Mouse (Mus musculus) kidney, embryonic 15.5 days (tissue): ENCODE data around the gene Atxn2. TPM values are rescaled to one million over a fixed set of nuclear protein-coding genes. Genes with fewer than 3 reads are reported as not detected.
"Not testable (repeated sequence)": the region's sequence is repeated elsewhere in the genome, so short reads cannot be mapped to it uniquely, and the experiment has no call there.

Experiments
- ATAC-seq: fragments of 200-750 bp; cut with Nextera tagmentation; replicated peaks from 2 replicates; pipeline ENCODE4 v1.8.0; 2017; ENCODE audit warnings: moderate TSS enrichment; ENCODE audit not compliant: low FRiP score
- H3K27ac ChIP-seq: fragments of 300-500 bp; sonication (generic); 2 replicates; pipeline ENCODE4 v1.5.1; 2015; ENCODE audit warnings: mild to moderate bottlenecking, inconsistent platforms
- H3K27me3 ChIP-seq: fragments of 300-500 bp; sonication (generic); 2 replicates; pipeline ENCODE4 v1.6.1; 2015; ENCODE audit warnings: inconsistent platforms
- H3K36me3 ChIP-seq: fragments of 300-500 bp; sonication (generic); 2 replicates; pipeline ENCODE4 v1.6.1; 2015; ENCODE audit warnings: inconsistent platforms
- H3K4me1 ChIP-seq: fragments of 300-500 bp; sonication (generic); 2 replicates; pipeline ENCODE4 v1.6.1; 2015; ENCODE audit warnings: inconsistent platforms
- H3K4me2 ChIP-seq: fragments of 300-500 bp; sonication (generic); 2 replicates; pipeline ENCODE4 v1.6.1; 2015; ENCODE audit warnings: moderate library complexity, mild to moderate bottlenecking, inconsistent platforms
- H3K4me3 ChIP-seq: fragments of 300-500 bp; sonication (generic); replicated peaks from 2 replicates; pipeline ENCODE4 v1.5.1; 2015; ENCODE audit warnings: mild to moderate bottlenecking, inconsistent platforms
- H3K9ac ChIP-seq: fragments of 300-500 bp; sonication (generic); 2 replicates; pipeline ENCODE4 v1.6.1; 2015; ENCODE audit warnings: mild to moderate bottlenecking, inconsistent platforms
- H3K9me3 ChIP-seq: fragments of 300-500 bp; sonication (generic); replicated peaks from 2 replicates; pipeline ENCODE4 v1.6.1; 2016; ENCODE audit warnings: inconsistent platforms
- WGBS: fragments of 180-500 bp; shearing (Covaris S2); methylation state at CpG from one replicate; pipeline ENCODE4 v1.1.7; 2015; ENCODE audit warnings: mixed read lengths; 5-methylcytosine and 5-hydroxymethylcytosine counted together
- polyA plus RNA-seq: library from polyadenylated mRNA; unstranded; fragments of >200 nt; fragmentation: Nextera tagmentation; extraction: Ambion mirVana; gene quantifications from 2 replicates; pipeline ENCODE4 v1.2.1, GENCODE M21; 2015

The Atxn2 gene
- polyA plus RNA-seq, 1 experiment from 2014 or later: 50.1 TPM

DNA sequence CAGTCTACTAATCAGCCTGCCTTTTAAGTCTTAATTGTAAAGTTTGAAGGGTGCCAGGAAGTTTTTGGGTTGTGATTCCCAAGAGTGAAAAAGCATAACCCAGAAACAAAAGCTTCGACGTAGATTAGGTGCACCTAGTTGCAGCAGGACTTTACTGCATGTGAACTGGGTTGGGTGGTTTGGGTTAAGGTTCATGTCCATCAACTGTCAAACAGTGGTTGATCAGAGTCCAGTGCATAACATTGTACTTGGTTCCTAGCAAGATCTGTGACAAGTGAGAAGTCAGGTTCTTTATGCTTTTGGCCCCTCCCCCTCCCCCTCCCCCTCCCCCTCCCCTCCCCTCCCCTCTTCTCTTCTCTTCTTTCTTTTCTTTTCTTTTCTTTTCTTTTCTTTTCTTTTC, 31.8 kb downstream of the Atxn2 start:
- Histone ChIP-seq H3K9ac (no peak overlapping the region), H3K4me2 (no peak overlapping the region)
- 84% methylated on average over 2 of the region's 2 CpGs for WGBS

DNA sequence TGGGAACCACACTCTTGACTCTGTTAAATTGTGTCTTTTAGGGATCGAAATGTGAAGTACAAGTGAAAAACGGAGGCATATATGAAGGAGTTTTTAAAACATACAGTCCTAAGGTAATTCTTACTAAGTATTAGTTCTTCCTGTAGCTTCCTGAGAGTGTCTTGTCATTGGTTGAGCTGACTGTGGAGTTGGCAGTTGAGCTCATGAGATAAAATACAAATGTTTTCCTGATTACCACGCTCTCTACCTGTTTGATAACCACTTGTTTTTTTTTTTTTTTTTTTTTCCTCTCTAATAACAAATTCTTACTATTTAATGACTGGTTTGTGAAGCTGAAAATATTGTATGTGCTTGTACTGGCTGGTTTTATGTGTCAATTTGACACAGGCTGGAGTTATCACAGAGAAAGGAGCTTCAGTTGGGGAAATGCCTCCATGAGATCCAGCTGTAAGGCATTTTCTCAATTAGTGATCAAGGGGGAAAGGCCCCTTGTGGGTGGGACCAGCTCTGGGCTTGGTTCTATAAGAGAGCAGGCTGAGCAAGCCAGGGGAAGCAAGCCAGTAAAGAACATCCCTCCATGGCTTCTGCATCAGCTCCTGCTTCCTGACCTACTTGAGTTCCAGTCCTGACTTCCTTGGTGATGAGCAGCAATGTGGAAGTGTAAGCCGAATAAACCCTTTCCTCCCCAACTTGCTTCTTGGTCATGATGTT, 36.9 kb downstream of the Atxn2 start:
- H3K36me3 ChIP-seq: peaks cover 61% of the 10 kb centered on the region

More for the DNA sequence above, 31.8 kb downstream of the Atxn2 start:
- H3K9me3 ChIP-seq: no peaks in the 10 kb centered on the region
- peaks cover 17% of the 10 kb centered on the region for H3K36me3 ChIP-seq
- no peak overlapping the region for H3K27ac ChIP-seq
- ATAC-seq: no peak
- no peaks in the 10 kb centered on the region for H3K27me3 ChIP-seq
- no peak overlapping the region for H3K4me3 ChIP-seq
- H3K4me1 ChIP-seq: peaks cover 3% of the 10 kb centered on the region; the same call in 1 of the 2 replicates

DNA sequence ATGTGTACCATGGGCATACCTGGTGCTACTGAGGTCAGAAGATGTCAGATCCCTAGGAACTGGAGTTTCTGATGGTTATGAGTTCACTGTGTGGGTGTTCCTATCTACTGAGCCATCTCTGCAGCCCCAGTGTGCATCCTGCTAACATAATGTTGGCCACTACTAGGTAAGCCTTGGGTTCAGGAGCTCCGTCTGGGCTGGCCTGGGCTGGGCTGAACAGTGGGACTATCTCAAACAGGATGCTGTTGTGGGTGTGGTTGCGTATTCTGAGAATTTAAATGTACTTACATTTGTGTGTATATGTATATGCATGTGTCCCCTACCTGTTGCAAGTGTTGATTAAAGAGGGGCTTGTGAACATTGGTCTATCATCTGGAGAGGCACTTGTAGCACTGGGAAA, 38.5 kb downstream of the Atxn2 start:
- WGBS: 91% methylated on average over 2 of the region's 2 CpGs
- Histone ChIP-seq H3K4me3 (no peak overlapping the region), H3K4me2 (no peak overlapping the region), H3K9ac (no peak overlapping the region), H3K27me3 (no peaks in the 10 kb centered on the region), H3K36me3 (peaks cover 75% of the 10 kb centered on the region), H3K27ac (no peak overlapping the region), H3K4me1 (no peaks in the 10 kb centered on the region), H3K9me3 (no peaks in the 10 kb centered on the region)
- no peak for ATAC-seq

More for the DNA sequence above, 36.9 kb downstream of the Atxn2 start:
- not testable (repeated sequence) for H3K27me3 ChIP-seq, H3K4me2 ChIP-seq, H3K9ac ChIP-seq, H3K4me1 ChIP-seq, H3K9me3 ChIP-seq, ATAC-seq, H3K4me3 ChIP-seq, H3K27ac ChIP-seq
- 95% methylated on average over 4 of the region's 4 CpGs for WGBS

DNA sequence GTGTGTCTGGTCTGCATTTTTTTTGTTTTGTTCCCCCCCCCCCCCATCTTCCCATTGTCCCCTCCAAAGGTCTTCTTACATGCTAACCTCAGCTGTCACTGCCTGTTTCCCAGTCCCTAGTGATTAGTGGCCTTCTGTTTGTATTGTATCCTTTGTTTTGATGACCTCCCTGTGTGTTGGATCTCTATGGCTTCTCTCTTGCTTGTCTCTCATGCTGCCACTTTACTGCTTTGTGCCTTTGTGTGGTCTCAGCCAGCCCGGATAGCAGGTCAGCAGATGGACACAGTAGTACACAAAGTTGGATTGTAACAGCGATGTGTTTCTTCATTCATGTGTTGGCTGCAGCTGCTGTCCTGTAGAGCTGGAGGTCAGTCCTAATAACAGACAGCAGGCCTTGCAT, 46.8 kb downstream of the Atxn2 start:
- H3K4me2 ChIP-seq: no peak overlapping the region
- H3K36me3 ChIP-seq: peaks cover 77% of the 10 kb centered on the region
- no peak overlapping the region for H3K9ac ChIP-seq
- WGBS: 66% methylated on average over 2 of the region's 2 CpGs
- H3K4me3 ChIP-seq: no peak overlapping the region
- no peaks in the 10 kb centered on the region for H3K27me3 ChIP-seq
- no peak for ATAC-seq
- H3K9me3 ChIP-seq: no peaks in the 10 kb centered on the region
- no peaks in the 10 kb centered on the region for H3K4me1 ChIP-seq
- no peak overlapping the region for H3K27ac ChIP-seq

DNA sequence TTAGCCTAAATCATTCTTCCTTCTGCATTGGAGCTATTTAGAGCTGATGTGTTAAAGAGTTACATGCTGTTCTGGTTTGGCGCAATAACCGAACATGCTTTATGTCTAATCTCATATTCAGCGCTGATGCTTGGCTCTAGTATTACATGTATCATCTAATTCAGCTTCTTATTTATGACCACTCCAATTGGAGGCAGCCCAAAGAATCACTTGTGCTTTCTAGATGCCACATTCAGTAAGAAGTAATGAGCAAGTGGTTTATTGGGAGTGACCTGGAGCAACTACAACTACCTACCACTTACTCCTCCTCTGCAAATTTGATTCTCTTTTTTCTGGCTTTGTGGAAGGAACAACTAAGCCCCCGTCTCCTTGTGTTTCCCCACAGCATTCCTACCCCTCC, 47.2 kb downstream of the Atxn2 start:
- H3K36me3 ChIP-seq: peaks cover 77% of the 10 kb centered on the region
- no peak overlapping the region for H3K9ac ChIP-seq
- H3K4me1 ChIP-seq: no peaks in the 10 kb centered on the region
- no peak overlapping the region for H3K4me2 ChIP-seq
- ATAC-seq: no peak
- H3K4me3 ChIP-seq: no peak overlapping the region
- WGBS: 89% methylated on average over 4 of the region's 4 CpGs
- no peaks in the 10 kb centered on the region for H3K9me3 ChIP-seq
- no peaks in the 10 kb centered on the region for H3K27me3 ChIP-seq
- no peak overlapping the region for H3K27ac ChIP-seq

DNA sequence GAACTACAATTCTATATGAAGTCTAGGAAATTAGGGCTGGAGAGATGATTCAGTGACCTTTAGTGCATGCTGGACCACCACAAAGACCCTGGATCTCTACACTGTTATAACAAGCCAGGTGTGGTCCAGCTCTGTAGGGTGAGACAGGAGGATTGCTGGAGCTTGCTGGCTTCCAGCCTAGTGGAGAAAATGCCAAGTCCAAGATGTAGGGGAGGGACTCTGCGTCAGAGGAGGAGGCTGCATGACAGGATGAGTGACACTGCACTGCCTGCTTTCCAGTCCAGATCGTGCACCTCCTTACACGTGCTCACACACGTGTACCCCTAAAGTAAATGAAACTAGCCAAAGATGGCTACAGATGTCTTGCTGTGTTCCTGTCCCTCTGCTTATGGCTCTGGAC, 48.8 kb downstream of the Atxn2 start:
- Histone ChIP-seq H3K9ac (no peak overlapping the region), H3K4me3 (no peak overlapping the region), H3K27ac (no peak overlapping the region), H3K36me3 (peaks cover 67% of the 10 kb centered on the region), H3K9me3 (no peaks in the 10 kb centered on the region), H3K27me3 (no peaks in the 10 kb centered on the region), H3K4me2 (no peak overlapping the region), H3K4me1 (no peaks in the 10 kb centered on the region)
- ATAC-seq: no peak
- whole genome bisulfite sequencing: 84% methylated on average over 4 of the region's 4 CpGs

DNA sequence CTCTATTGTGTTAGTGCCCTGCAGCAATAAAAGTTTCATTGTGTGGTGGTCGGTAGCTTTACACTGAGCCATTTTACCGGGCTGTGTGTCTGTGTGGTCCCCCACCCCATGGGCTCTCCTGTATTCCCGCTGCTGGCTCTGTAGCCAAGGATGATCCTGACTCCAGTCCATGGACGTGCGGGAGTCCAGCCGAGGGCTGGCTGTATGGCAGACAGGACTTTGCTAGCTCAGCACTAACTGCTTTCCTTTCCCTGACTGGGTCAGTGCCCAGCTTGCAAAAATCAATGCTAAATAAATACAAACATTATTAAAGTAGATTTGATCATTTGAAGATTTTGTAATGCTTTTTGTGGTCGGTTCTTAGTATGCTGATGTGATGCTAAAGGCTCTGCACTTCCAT, 50.3 kb downstream of the Atxn2 start:
- Histone ChIP-seq H3K9me3 (no peaks in the 10 kb centered on the region), H3K9ac (no peak overlapping the region), H3K27ac (no peak overlapping the region), H3K4me1 (no peaks in the 10 kb centered on the region), H3K4me2 (no peak overlapping the region), H3K36me3 (peaks cover 62% of the 10 kb centered on the region), H3K27me3 (no peaks in the 10 kb centered on the region), H3K4me3 (no peak overlapping the region)
- no peak for ATAC-seq
- WGBS: 76% methylated on average over 7 of the region's 7 CpGs

DNA sequence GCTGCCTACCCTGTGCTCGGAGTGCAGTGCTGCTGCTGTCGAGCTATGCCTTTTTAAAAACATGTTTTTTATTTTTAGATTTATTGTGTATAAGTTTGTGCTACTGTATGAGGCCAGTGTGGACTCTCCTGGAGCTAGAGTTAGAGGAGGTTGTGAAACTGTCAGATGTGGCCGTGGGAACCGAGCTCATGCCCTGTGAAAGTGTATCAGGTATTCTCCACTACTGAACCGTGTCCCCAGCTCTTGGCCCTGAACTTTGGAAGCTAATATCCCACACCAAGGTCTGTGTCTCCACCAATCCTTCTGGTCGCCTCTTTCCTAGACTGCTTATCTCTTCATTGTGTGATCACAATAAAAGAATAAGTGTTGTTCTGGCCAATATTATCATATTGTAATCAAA, 51.8 kb downstream of the Atxn2 start:
- no peak overlapping the region for H3K27ac ChIP-seq
- H3K4me2 ChIP-seq: no peak overlapping the region
- no peak overlapping the region for H3K4me3 ChIP-seq
- no peak for ATAC-seq
- no peaks in the 10 kb centered on the region for H3K9me3 ChIP-seq
- WGBS: 66% methylated on average over 6 of the region's 6 CpGs
- no peaks in the 10 kb centered on the region for H3K27me3 ChIP-seq
- H3K36me3 ChIP-seq: peaks cover 60% of the 10 kb centered on the region
- no peak overlapping the region for H3K9ac ChIP-seq
- H3K4me1 ChIP-seq: no peaks in the 10 kb centered on the region

DNA sequence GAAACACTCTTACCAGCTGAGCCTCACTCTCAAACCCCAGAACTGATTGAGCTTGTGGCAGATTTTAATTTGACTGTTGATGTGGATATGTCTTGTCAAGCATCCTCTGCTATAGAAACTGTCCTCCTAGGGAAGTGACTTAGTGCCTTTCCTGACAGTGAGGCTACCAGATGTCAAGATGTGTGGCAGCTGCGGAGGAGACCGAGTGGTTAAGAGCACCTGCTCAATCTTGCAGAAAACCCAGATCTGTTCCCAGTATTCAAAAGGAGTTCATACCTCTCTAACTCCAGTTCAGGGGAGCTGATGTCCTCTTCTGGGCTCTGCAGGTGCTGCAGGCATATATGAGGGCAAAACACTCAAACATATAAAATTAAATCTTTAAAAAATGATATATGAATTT, 53.9 kb downstream of the Atxn2 start:
- Histone ChIP-seq H3K4me1 (no peaks in the 10 kb centered on the region), H3K27me3 (no peaks in the 10 kb centered on the region), H3K9ac (no peak overlapping the region), H3K27ac (no peak overlapping the region), H3K36me3 (peaks cover 50% of the 10 kb centered on the region), H3K9me3 (no peaks in the 10 kb centered on the region), H3K4me2 (no peak overlapping the region), H3K4me3 (no peak overlapping the region)
- ATAC-seq: no peak
- WGBS: 75% methylated on average over 2 of the region's 2 CpGs

DNA sequence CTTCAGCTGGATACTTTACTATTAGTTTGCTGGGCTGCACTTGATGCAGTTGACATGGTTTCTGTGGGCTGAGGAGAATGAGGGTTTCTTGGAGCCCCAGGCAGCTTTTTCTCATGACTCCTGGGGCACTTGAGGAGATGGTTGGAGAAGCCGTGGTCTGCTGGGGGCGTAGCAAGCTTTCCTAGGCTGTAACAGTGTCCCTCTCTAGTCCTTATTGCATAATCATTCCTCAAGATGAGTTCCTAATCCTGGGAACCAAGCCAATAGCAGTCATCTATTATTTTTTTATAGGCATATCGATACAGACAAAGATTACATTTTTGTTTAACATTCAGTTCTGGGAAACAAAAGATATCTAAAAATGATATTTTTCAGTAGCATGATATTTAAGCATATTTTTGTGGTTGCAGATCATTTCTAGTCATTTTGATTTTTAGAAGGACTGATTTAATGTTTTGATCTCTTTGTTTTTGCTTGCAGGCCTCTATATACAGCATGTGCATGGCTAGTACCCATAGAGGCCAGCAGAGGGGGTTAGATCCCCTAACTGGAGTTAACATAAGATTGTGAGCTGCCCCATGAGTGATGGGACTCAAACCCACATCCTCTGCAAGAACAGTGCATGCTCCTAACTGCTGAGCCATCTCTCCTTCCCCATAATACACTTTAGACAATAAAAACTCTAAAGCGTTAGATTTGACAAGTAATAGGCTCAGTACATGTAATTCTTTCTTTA, 55.1 kb downstream of the Atxn2 start:
- Histone ChIP-seq H3K36me3 (peaks cover 50% of the 10 kb centered on the region), H3K27ac (no peak overlapping the region), H3K27me3 (no peaks in the 10 kb centered on the region), H3K9me3 (no peaks in the 10 kb centered on the region), H3K9ac (no peak overlapping the region), H3K4me3 (no peak overlapping the region), H3K4me2 (no peak overlapping the region), H3K4me1 (no peaks in the 10 kb centered on the region)
- ATAC-seq: no peak
- WGBS: 83% methylated on average over 4 of the region's 4 CpGs

DNA sequence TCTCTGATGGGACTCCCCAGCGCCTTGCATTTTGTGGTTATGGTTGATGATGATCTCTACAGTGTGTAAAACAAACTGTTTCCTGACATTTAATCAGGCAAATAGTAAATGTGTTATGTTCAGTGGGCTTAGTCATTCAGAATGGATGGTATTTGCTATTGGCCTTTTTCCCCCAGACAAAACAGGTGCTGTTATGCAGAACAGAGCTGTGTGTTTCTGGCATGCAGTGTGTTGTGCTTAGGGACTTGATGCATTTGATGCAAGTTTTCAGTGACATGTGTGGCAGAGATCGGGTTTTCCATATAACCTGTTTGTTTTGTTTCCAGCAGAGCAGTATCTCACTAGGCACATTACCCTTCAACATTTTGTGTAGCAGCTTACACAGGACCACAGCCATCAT, 56.4 kb downstream of the Atxn2 start:
- Histone ChIP-seq H3K27ac (no peak overlapping the region), H3K4me3 (no peak overlapping the region), H3K9me3 (no peaks in the 10 kb centered on the region), H3K4me2 (no peak overlapping the region), H3K27me3 (no peaks in the 10 kb centered on the region), H3K36me3 (peaks cover 57% of the 10 kb centered on the region), H3K4me1 (no peaks in the 10 kb centered on the region), H3K9ac (no peak overlapping the region)
- WGBS: 91% methylated on average over 2 of the region's 2 CpGs
- no peak for ATAC-seq

DNA sequence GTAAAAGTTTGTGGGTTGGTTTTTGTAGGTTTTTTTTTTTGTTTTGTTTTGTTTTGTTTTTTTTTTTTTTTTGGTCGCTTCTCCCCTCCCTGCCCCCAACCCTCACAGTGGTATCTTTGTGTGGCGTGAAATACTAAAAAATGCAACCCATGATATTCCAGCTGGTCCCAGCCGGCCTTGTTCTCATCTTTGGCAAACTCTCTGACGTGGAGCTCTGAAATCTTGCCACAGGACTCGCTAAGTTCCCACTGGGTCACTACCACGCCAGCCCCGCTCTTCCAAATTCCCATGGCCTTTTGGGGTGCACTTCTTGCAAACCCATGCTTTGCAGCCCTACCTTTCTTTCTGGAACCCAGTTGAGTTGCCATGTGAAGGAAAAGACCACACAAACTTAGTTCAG, 58.7 kb downstream of the Atxn2 start:
- peaks cover 66% of the 10 kb centered on the region for H3K36me3 ChIP-seq
- whole genome bisulfite sequencing: 87% methylated on average over 7 of the region's 7 CpGs
- no peak overlapping the region for H3K4me2 ChIP-seq
- H3K27ac ChIP-seq: no peak overlapping the region
- H3K27me3 ChIP-seq: no peaks in the 10 kb centered on the region
- H3K9me3 ChIP-seq: no peaks in the 10 kb centered on the region
- no peak overlapping the region for H3K9ac ChIP-seq
- no peak overlapping the region for H3K4me3 ChIP-seq
- no peaks in the 10 kb centered on the region for H3K4me1 ChIP-seq
- no peak for ATAC-seq
